Mouse (Mus musculus) limb, embryonic 13.5 days (tissue): ENCODE results near the gene Napa. TPM values are rescaled to one million over a fixed set of nuclear protein-coding genes. Genes with fewer than 3 reads are reported as not detected.

Experiments used
- ATAC-seq: fragments of 200-750 bp; cut with Nextera tagmentation; 2 replicates; pipeline ENCODE4 v1.8.0; 2017; ENCODE audit warnings: low read depth, moderate number of reproducible peaks, moderate TSS enrichment; ENCODE audit not compliant: low FRiP score
- H3K27ac ChIP-seq: fragments of 300-500 bp; sonication (generic); 2 replicates; pipeline ENCODE4 v1.5.1; 2015; ENCODE audit warnings: inconsistent platforms, mild to moderate bottlenecking, moderate library complexity
- H3K27me3 ChIP-seq: fragments of 300-500 bp; sonication (generic); 2 replicates; pipeline ENCODE4 v1.6.1; 2015; ENCODE audit warnings: mild to moderate bottlenecking, inconsistent platforms
- H3K36me3 ChIP-seq: fragments of 300-500 bp; sonication (generic); 2 replicates; pipeline ENCODE4 v1.6.1; 2015; ENCODE audit warnings: inconsistent platforms, mild to moderate bottlenecking, moderate library complexity
- H3K4me1 ChIP-seq: fragments of 300-500 bp; sonication (generic); 2 replicates; pipeline ENCODE4 v1.6.1; 2015; ENCODE audit warnings: inconsistent platforms
- H3K4me2 ChIP-seq: fragments of 300-500 bp; sonication (generic); replicated peaks from 2 replicates; pipeline ENCODE4 v1.6.1; 2015; ENCODE audit warnings: inconsistent platforms, mild to moderate bottlenecking, moderate library complexity
- H3K4me3 ChIP-seq: fragments of 300-500 bp; sonication (generic); 2 replicates; pipeline ENCODE4 v1.5.1; 2015; ENCODE audit warnings: moderate library complexity, mild to moderate bottlenecking, inconsistent platforms
- H3K9ac ChIP-seq: fragments of 300-500 bp; sonication (generic); 2 replicates; pipeline ENCODE4 v1.6.1; 2015; ENCODE audit warnings: mild to moderate bottlenecking, inconsistent platforms
- H3K9me3 ChIP-seq: fragments of 300-500 bp; sonication (generic); 2 replicates; pipeline ENCODE4 v1.6.1; 2016; ENCODE audit warnings: inconsistent platforms
- WGBS: fragments of 180-500 bp; shearing (Covaris S2); methylation state at CpG from one replicate; pipeline ENCODE4 v1.1.7; 2015; 5-methylcytosine and 5-hydroxymethylcytosine counted together
- polyA plus RNA-seq: library from polyadenylated mRNA; unstranded; fragments of >200 nt; fragmentation: Nextera tagmentation; extraction: Ambion mirVana; gene quantifications from 2 replicates; pipeline ENCODE4 v1.2.1, GENCODE M21; 2015

Napa gene
- 232 and 245 TPM in 2 replicates for polyA plus RNA-seq

GRCm38 (mm10) chr7:16098021-16099017, at the start of gene Napa:
Gene Napa (plus strand): TSS chr7:16098458.
- under 1% methylated on average over 68 of the region's 68 CpGs for WGBS
- H3K9ac ChIP-seq, result peak within 1 kb of the TSS; percentile 99
- H3K4me3 ChIP-seq, result peak within 1 kb of the TSS; percentile 93
- peaks cover 23% of the 10 kb centered on the region for H3K36me3 ChIP-seq
- peaks cover 7% of the 10 kb centered on the region; the same call in 1 of the 2 replicates for H3K27me3 ChIP-seq
- ATAC-seq, result peak; percentile 99
- H3K4me2 ChIP-seq, result peak within 1 kb of the TSS; percentile 95
- H3K27ac ChIP-seq, result peak within 1 kb of the TSS; percentile 79
- no peaks in the 10 kb centered on the region for H3K9me3 ChIP-seq
- H3K4me1 ChIP-seq, result peaks cover 22% of the 10 kb centered on the region

- H3K27me3 ChIP-seq, result no peaks in the 10 kb centered on the region
- peak overlapping the region; percentile 90 for H3K9ac ChIP-seq
- H3K4me1 ChIP-seq, result peaks cover 53% of the 10 kb centered on the region
- ATAC-seq, result no peak
- no peaks in the 10 kb centered on the region for H3K36me3 ChIP-seq
- 8% methylated on average over 36 of the region's 36 CpGs for WGBS
- H3K9me3 ChIP-seq, result no peaks in the 10 kb centered on the region
- H3K27ac ChIP-seq, result peak overlapping the region; percentile 89
- peak overlapping the region; percentile 71 for H3K4me2 ChIP-seq
- H3K4me3 ChIP-seq, result peak overlapping the region; percentile 88
Measured at GRCm38 (mm10) chr7:16048675-16049575, 49.3 kb upstream of the Napa start.

- no peaks in the 10 kb centered on the region for H3K27me3 ChIP-seq
- peaks cover 47% of the 10 kb centered on the region for H3K4me1 ChIP-seq
- 73% methylated on average over 7 of the region's 7 CpGs for WGBS
- H3K4me2 ChIP-seq, result peak overlapping the region; percentile 71
- peak overlapping the region; percentile 88 for H3K4me3 ChIP-seq
- peak overlapping the region; percentile 90 for H3K9ac ChIP-seq
- H3K27ac ChIP-seq, result no peak overlapping the region
- no peak for ATAC-seq
- H3K36me3 ChIP-seq, result no peaks in the 10 kb centered on the region
- no peaks in the 10 kb centered on the region for H3K9me3 ChIP-seq
Measured at GRCm38 (mm10) chr7:16049576-16049915, 48.7 kb upstream of the Napa start.

- no peaks in the 10 kb centered on the region for H3K27me3 ChIP-seq
- no peak overlapping the region for H3K27ac ChIP-seq
- ATAC-seq, result no peak
- H3K9me3 ChIP-seq, result no peaks in the 10 kb centered on the region
- H3K36me3 ChIP-seq, result no peaks in the 10 kb centered on the region
- H3K9ac ChIP-seq, result no peak overlapping the region
- no peak overlapping the region; the same call in 1 of the 2 replicates for H3K4me2 ChIP-seq
- H3K4me1 ChIP-seq, result peaks cover 36% of the 10 kb centered on the region
- WGBS, result 92% methylated on average over 3 of the region's 3 CpGs
- no peak overlapping the region for H3K4me3 ChIP-seq
Measured at GRCm38 (mm10) chr7:16050600-16050999, 47.7 kb upstream of the Napa start.

- Histone ChIP-seq H3K4me3 (peak overlapping the region; percentile 56), H3K4me2 (peak overlapping the region; percentile 82), H3K9ac (peak overlapping the region; percentile 70), H3K4me1 (peaks cover 29% of the 10 kb centered on the region), H3K36me3 (no peaks in the 10 kb centered on the region), H3K27ac (peak overlapping the region; percentile 77), H3K9me3 (no peaks in the 10 kb centered on the region), H3K27me3 (no peaks in the 10 kb centered on the region)
- 6% methylated on average over 19 of the region's 19 CpGs for WGBS
- ATAC-seq, result no peak
Measured at GRCm38 (mm10) chr7:16051883-16052595, 46.2 kb upstream of the Napa start.

- Histone ChIP-seq H3K4me2 (peak overlapping the region; percentile 82), H3K4me1 (peaks cover 29% of the 10 kb centered on the region), H3K9ac (peak overlapping the region; percentile 70), H3K27ac (peak overlapping the region; percentile 77), H3K27me3 (no peaks in the 10 kb centered on the region), H3K9me3 (no peaks in the 10 kb centered on the region), H3K36me3 (no peaks in the 10 kb centered on the region), H3K4me3 (peak overlapping the region; percentile 56)
- ATAC-seq, result peak; percentile 87
- under 1% methylated on average over 24 of the region's 24 CpGs for WGBS
Measured at GRCm38 (mm10) chr7:16052684-16053083, 45.6 kb upstream of the Napa start.

GRCm38 (mm10) chr7:16053105-16053504, 45.2 kb upstream of the Napa start:
- Histone ChIP-seq H3K36me3 (no peaks in the 10 kb centered on the region), H3K4me3 (peak overlapping the region; percentile 56), H3K9me3 (no peaks in the 10 kb centered on the region), H3K4me2 (peak overlapping the region; percentile 82), H3K27ac (peak overlapping the region; percentile 33), H3K4me1 (peaks cover 29% of the 10 kb centered on the region), H3K9ac (peak overlapping the region; percentile 31; the same call in 1 of the 2 replicates), H3K27me3 (no peaks in the 10 kb centered on the region)
- WGBS, result 13% methylated on average over 6 of the region's 6 CpGs
- ATAC-seq, result no peak

- ATAC-seq, result no peak
- no peak overlapping the region for H3K4me2 ChIP-seq
- no peak overlapping the region for H3K27ac ChIP-seq
- H3K27me3 ChIP-seq, result peaks cover 9% of the 10 kb centered on the region
- peaks cover 19% of the 10 kb centered on the region for H3K4me1 ChIP-seq
- WGBS, result 68% methylated on average over 4 of the region's 4 CpGs
- H3K9ac ChIP-seq, result no peak overlapping the region
- H3K9me3 ChIP-seq, result no peaks in the 10 kb centered on the region
- no peaks in the 10 kb centered on the region for H3K36me3 ChIP-seq
- no peak overlapping the region for H3K4me3 ChIP-seq
Measured at GRCm38 (mm10) chr7:16054966-16055365, 43.3 kb upstream of the Napa start.

GRCm38 (mm10) chr7:16055665-16056064, 42.6 kb upstream of the Napa start:
- Histone ChIP-seq H3K9me3 (no peaks in the 10 kb centered on the region), H3K4me3 (no peak overlapping the region), H3K9ac (no peak overlapping the region), H3K4me1 (peaks cover 12% of the 10 kb centered on the region), H3K27me3 (peaks cover 16% of the 10 kb centered on the region), H3K36me3 (no peaks in the 10 kb centered on the region), H3K4me2 (no peak overlapping the region), H3K27ac (no peak overlapping the region)
- WGBS, result 81% methylated on average over 6 of the region's 6 CpGs
- ATAC-seq, result no peak

GRCm38 (mm10) chr7:16056459-16057135, 41.7 kb upstream of the Napa start:
- H3K9ac ChIP-seq, result no peak overlapping the region
- H3K27ac ChIP-seq, result no peak overlapping the region
- 26% methylated on average over 5 of the region's 5 CpGs for WGBS

GRCm38 (mm10) chr7:16057136-16057534, 41.1 kb upstream of the Napa start:
- Histone ChIP-seq H3K4me3 (no peak overlapping the region), H3K36me3 (no peaks in the 10 kb centered on the region), H3K4me1 (peaks cover 5% of the 10 kb centered on the region), H3K9ac (no peak overlapping the region), H3K27ac (no peak overlapping the region), H3K27me3 (peaks cover 31% of the 10 kb centered on the region), H3K4me2 (no peak overlapping the region), H3K9me3 (peaks cover 12% of the 10 kb centered on the region; the same call in 1 of the 2 replicates)
- 55% methylated on average over 2 of the region's 2 CpGs for WGBS
- no peak for ATAC-seq

More at GRCm38 (mm10) chr7:16056459-16057135, 41.7 kb upstream of the Napa start:
- peaks cover 7% of the 10 kb centered on the region; the same call in 1 of the 2 replicates for H3K9me3 ChIP-seq
- H3K4me3 ChIP-seq, result no peak overlapping the region
- no peak overlapping the region for H3K4me2 ChIP-seq
- no peak for ATAC-seq
- no peaks in the 10 kb centered on the region for H3K36me3 ChIP-seq
- H3K27me3 ChIP-seq, result peaks cover 26% of the 10 kb centered on the region
- peaks cover 11% of the 10 kb centered on the region for H3K4me1 ChIP-seq
